Mouse (Mus musculus) embryonic facial prominence, embryonic 14.5 days (tissue): ENCODE data around the gene Cxcr4. TPM values are rescaled to one million over a fixed set of nuclear protein-coding genes. Genes with fewer than 3 reads are reported as not detected.
"Not testable (repeated sequence)": the region's sequence is repeated elsewhere in the genome, so short reads cannot be mapped to it uniquely, and the experiment has no call there.

Source experiments
- ATAC-seq: fragments of 200-750 bp; cut with Nextera tagmentation; 2 replicates; pipeline ENCODE4 v1.8.0; 2017; ENCODE audit warnings: low read depth, moderate number of reproducible peaks, moderate TSS enrichment
- DNase-seq: peaks from one replicate; pipeline ENCODE4 v3.0.0-alpha.2; 2015; ENCODE audit warnings: low spot score
- H3K27ac ChIP-seq: fragments of 300-500 bp; sonication (generic); replicated peaks from 2 replicates; pipeline ENCODE4 v1.5.1; 2014; ENCODE audit warnings: low read depth, mild to moderate bottlenecking, low read length, moderate library complexity
- H3K27me3 ChIP-seq: fragments of 300-500 bp; sonication (generic); replicated peaks from 2 replicates; pipeline ENCODE4 v1.6.1; 2014; ENCODE audit warnings: low read length; ENCODE audit not compliant: control insufficient read depth, insufficient read depth
- H3K36me3 ChIP-seq: fragments of 300-500 bp; sonication (generic); 2 replicates; pipeline ENCODE4 v1.6.1; 2014; ENCODE audit warnings: low read length, mixed read lengths; ENCODE audit not compliant: control insufficient read depth, insufficient read depth
- H3K4me1 ChIP-seq: fragments of 300-500 bp; sonication (generic); 2 replicates; pipeline ENCODE4 v1.6.1; 2014; ENCODE audit warnings: antibody characterized with exemption, low read length; ENCODE audit not compliant: control insufficient read depth, insufficient read depth
- H3K4me2 ChIP-seq: fragments of 300-500 bp; sonication (generic); 2 replicates; pipeline ENCODE4 v1.6.1; 2014; ENCODE audit warnings: low read depth, mild to moderate bottlenecking, low read length, moderate library complexity, mixed read lengths
- H3K4me3 ChIP-seq: fragments of 300-500 bp; sonication (generic); 2 replicates; pipeline ENCODE4 v1.5.1; 2014; ENCODE audit warnings: low read depth, mild to moderate bottlenecking, low read length
- H3K9ac ChIP-seq: fragments of 300-500 bp; sonication (generic); 2 replicates; pipeline ENCODE4 v1.6.1; 2014; ENCODE audit warnings: low read depth, mild to moderate bottlenecking, low read length, moderate library complexity, mixed read lengths
- H3K9me3 ChIP-seq: fragments of 300-500 bp; sonication (generic); 2 replicates; pipeline ENCODE4 v1.6.1; 2016; ENCODE audit warnings: low read length; ENCODE audit not compliant: control insufficient read depth
- WGBS: fragments of 180-500 bp; shearing (Covaris S2); extraction: QIAGEN DNeasy Blood & Tissue Kit; methylation state at CpG from one replicate; pipeline ENCODE4 v1.1.7; 2014; 5-methylcytosine and 5-hydroxymethylcytosine counted together
- polyA plus RNA-seq: library from polyadenylated mRNA; unstranded; fragments of >200 nt; fragmentation: Nextera tagmentation; extraction: Ambion mirVana; gene quantifications from 2 replicates; pipeline ENCODE4 v1.2.1, GENCODE M21; 2014

The Cxcr4 gene
- polyA plus RNA-seq, 1 experiment from 2014 or later = 7.1 TPM

GRCm38 (mm10) chr1:128586162-128586927 lies 5.7 kb downstream of the Cxcr4 start:
- Histone ChIP-seq H3K9me3 (no peaks in the 10 kb centered on the region), H3K36me3 (no peaks in the 10 kb centered on the region), H3K9ac (no peak overlapping the region), H3K27ac (no peak overlapping the region), H3K27me3 (peaks cover 17% of the 10 kb centered on the region), H3K4me1 (peaks cover 4% of the 10 kb centered on the region; the same call in 1 of the 2 replicates), H3K4me3 (no peak overlapping the region), H3K4me2 (no peak overlapping the region)
- no peak for DNase-seq
- no peak for ATAC-seq
- WGBS = 49% methylated on average over 8 of the region's 8 CpGs

GRCm38 (mm10) chr1:128585396-128586161 lies 6.5 kb downstream of the Cxcr4 start:
- Histone ChIP-seq H3K9ac (no peak overlapping the region), H3K36me3 (no peaks in the 10 kb centered on the region), H3K27ac (no peak overlapping the region), H3K4me1 (peaks cover 1% of the 10 kb centered on the region; the same call in 1 of the 2 replicates), H3K9me3 (no peaks in the 10 kb centered on the region), H3K27me3 (peaks cover 9% of the 10 kb centered on the region), H3K4me2 (no peak overlapping the region), H3K4me3 (no peak overlapping the region)
- DNase-seq = peak; percentile 31
- ATAC-seq = no peak
- WGBS = 50% methylated on average over 3 of the region's 3 CpGs

GRCm38 (mm10) chr1:128584716-128585115 lies 7.4 kb downstream of the Cxcr4 start:
- DNase-seq, H3K9me3 ChIP-seq, H3K4me1 ChIP-seq, ATAC-seq, H3K4me2 ChIP-seq, H3K27me3 ChIP-seq, H3K9ac ChIP-seq, H3K36me3 ChIP-seq, H3K27ac ChIP-seq, H3K4me3 ChIP-seq: not testable (repeated sequence)
- 100% methylated on average over 1 of the region's 1 CpGs for WGBS

- DNase-seq = no peak
- H3K9me3 ChIP-seq = no peaks in the 10 kb centered on the region
- no peak overlapping the region for H3K27ac ChIP-seq
- no peak overlapping the region for H3K4me3 ChIP-seq
- no peak overlapping the region for H3K9ac ChIP-seq
- 53% methylated on average over 6 of the region's 6 CpGs for whole genome bisulfite sequencing
- no peaks in the 10 kb centered on the region for H3K27me3 ChIP-seq
- H3K36me3 ChIP-seq = no peaks in the 10 kb centered on the region
- 0 out of 2 replicates have a peak, but pooled peaks have one; percentile 5 for ATAC-seq
- no peak overlapping the region for H3K4me2 ChIP-seq
- no peaks in the 10 kb centered on the region for H3K4me1 ChIP-seq
These were observed 8.7 kb downstream of the Cxcr4 start for GRCm38 (mm10) chr1:128583279-128583872.

- 81% methylated on average over 3 of the region's 3 CpGs for WGBS
- H3K9me3 ChIP-seq = no peaks in the 10 kb centered on the region
- no peak overlapping the region for H3K9ac ChIP-seq
- no peaks in the 10 kb centered on the region for H3K27me3 ChIP-seq
- no peaks in the 10 kb centered on the region for H3K36me3 ChIP-seq
- DNase-seq (no peak), ATAC-seq (no peak)
- no peak overlapping the region for H3K27ac ChIP-seq
- no peaks in the 10 kb centered on the region for H3K4me1 ChIP-seq
- no peak overlapping the region for H3K4me2 ChIP-seq
- no peak overlapping the region for H3K4me3 ChIP-seq
These were observed 11.8 kb downstream of the Cxcr4 start for GRCm38 (mm10) chr1:128580321-128580720.

- H3K9ac ChIP-seq = no peak overlapping the region
- H3K9me3 ChIP-seq = no peaks in the 10 kb centered on the region
- no peaks in the 10 kb centered on the region for H3K4me1 ChIP-seq
- ATAC-seq (no peak), DNase-seq (no peak)
- H3K4me3 ChIP-seq = no peak overlapping the region
- H3K4me2 ChIP-seq = no peak overlapping the region
- 55% methylated on average over 2 of the region's 2 CpGs for WGBS
- H3K36me3 ChIP-seq = no peaks in the 10 kb centered on the region
- no peak overlapping the region for H3K27ac ChIP-seq
- no peaks in the 10 kb centered on the region for H3K27me3 ChIP-seq
These were observed 13.6 kb downstream of the Cxcr4 start for GRCm38 (mm10) chr1:128578454-128578853.

- ATAC-seq = no peak
- 73% methylated on average over 4 of the region's 4 CpGs for WGBS
- H3K4me2 ChIP-seq = no peak overlapping the region
These were observed 17.0 kb downstream of the Cxcr4 start for GRCm38 (mm10) chr1:128575096-128575495.

GRCm38 (mm10) chr1:128571033-128571432 lies 21.1 kb downstream of the Cxcr4 start:
- H3K27ac ChIP-seq = no peak overlapping the region
- no peaks in the 10 kb centered on the region for H3K4me1 ChIP-seq
- WGBS = 76% methylated on average over 3 of the region's 3 CpGs
- no peak for ATAC-seq
- H3K27me3 ChIP-seq = no peaks in the 10 kb centered on the region
- H3K9ac ChIP-seq = no peak overlapping the region
- H3K4me2 ChIP-seq = no peak overlapping the region
- no peaks in the 10 kb centered on the region for H3K9me3 ChIP-seq
- H3K4me3 ChIP-seq = no peak overlapping the region
- no peaks in the 10 kb centered on the region for H3K36me3 ChIP-seq
- DNase-seq = no peak

More at GRCm38 (mm10) chr1:128575096-128575495, 17.0 kb downstream of the Cxcr4 start:
- no peaks in the 10 kb centered on the region for H3K4me1 ChIP-seq
- no peaks in the 10 kb centered on the region for H3K27me3 ChIP-seq
- no peak for DNase-seq
- H3K4me3 ChIP-seq = no peak overlapping the region
- no peak overlapping the region for H3K27ac ChIP-seq
- H3K36me3 ChIP-seq = no peaks in the 10 kb centered on the region
- no peak overlapping the region for H3K9ac ChIP-seq
- no peaks in the 10 kb centered on the region for H3K9me3 ChIP-seq
